Mouse (Mus musculus) MEL (cell line): ENCODE measurements around the gene Piga. TPM values are rescaled to one million over a fixed set of nuclear protein-coding genes. Genes with fewer than 3 reads are reported as not detected.

Experiments used
- DNase-seq: peaks from one replicate; pipeline ENCODE4 v3.0.0; 2011; ENCODE audit warnings: low read depth, low spot score
- H3K27ac ChIP-seq: 2 replicates; pipeline ENCODE4 v1.5.1; 2012; ENCODE audit warnings: low read depth, mild to moderate bottlenecking, control low read depth, low read length, moderate library complexity; ENCODE audit not compliant: control insufficient read depth
- H3K27me3 ChIP-seq, 2 experiments: fragments of 150-350 bp in 1 of 2; sonication (generic) in 1 of 2; 2 replicates each; pipeline ENCODE4 v1.6.1; 2012; ENCODE audit warnings: low read length in 2 of 2, mild to moderate bottlenecking in 2 of 2, improper control_type of control experiment in 1 of 2, moderate library complexity in 1 of 2; ENCODE audit not compliant: insufficient read depth in 2 of 2, control insufficient read depth in 1 of 2
- H3K36me3 ChIP-seq, 2 experiments: 2 replicates each; pipeline ENCODE4 v1.6.1; 2012 to 2014; ENCODE audit warnings: low read length in 2 of 2, improper control_type of control experiment in 1 of 2, inconsistent platforms in 1 of 2, mild to moderate bottlenecking in 1 of 2; ENCODE audit not compliant: insufficient read depth in 2 of 2, control insufficient read depth in 1 of 2
- H3K4me1 ChIP-seq, 2 experiments: fragments of 150-350 bp in 1 of 2; sonication (generic) in 1 of 2; 2 replicates each; pipeline ENCODE4 v1.6.1; 2012; ENCODE audit warnings: low read length in 2 of 2, improper control_type of control experiment in 1 of 2, mild to moderate bottlenecking in 1 of 2; ENCODE audit not compliant: insufficient read depth in 2 of 2, control insufficient read depth in 1 of 2
- H3K4me3 ChIP-seq, 2 experiments: fragments of 150-350 bp in 1 of 2; sonication (generic) in 1 of 2; 2 replicates each; pipeline ENCODE4 v1.5.1; 2012; ENCODE audit warnings: low read depth in 2 of 2, low read length in 2 of 2, mild to moderate bottlenecking in 2 of 2, moderate library complexity in 2 of 2, control low read depth in 1 of 2, improper control_type of control experiment in 1 of 2; ENCODE audit not compliant: control insufficient read depth in 1 of 2, insufficient read depth in 1 of 2
- H3K79me2 ChIP-seq: 2 replicates; pipeline ENCODE4 v1.6.1; 2012; ENCODE audit warnings: mild to moderate bottlenecking, low read length, moderate library complexity; ENCODE audit not compliant: control insufficient read depth, poor library complexity, insufficient read depth
- H3K9ac ChIP-seq: 2 replicates; pipeline ENCODE4 v1.6.1; 2012; ENCODE audit warnings: low read depth, mild to moderate bottlenecking, control low read depth, low read length, moderate library complexity; ENCODE audit not compliant: control insufficient read depth, poor library complexity, severe bottlenecking
- H3K9me3 ChIP-seq: fragments of 150-350 bp; sonication (generic); replicated peaks from 2 replicates; pipeline ENCODE4 v1.6.1; 2012; ENCODE audit warnings: mild to moderate bottlenecking, low read length, improper control_type of control experiment, moderate library complexity; ENCODE audit not compliant: insufficient read depth
- BHLHE40 ChIP-seq: IDR thresholded peaks from 2 replicates; pipeline ENCODE4 v1.6.1; 2012; ENCODE audit warnings: low read depth, mild to moderate bottlenecking, inconsistent platforms, low read length, improper control_type of control experiment, borderline replicate concordance
- CHD1 ChIP-seq: IDR thresholded peaks from 2 replicates; pipeline ENCODE4 v1.6.1; 2012; ENCODE audit warnings: low read depth, mild to moderate bottlenecking, inconsistent platforms, low read length, improper control_type of control experiment
- CHD2 ChIP-seq: IDR thresholded peaks from 2 replicates; pipeline ENCODE4 v1.6.1; 2011; ENCODE audit warnings: low read length, improper control_type of control experiment
- E2F4 ChIP-seq: IDR thresholded peaks from 2 replicates; pipeline ENCODE4 v1.6.1; 2011; ENCODE audit warnings: low read depth, low read length, improper control_type of control experiment, borderline replicate concordance
- ELF1 ChIP-seq: IDR thresholded peaks from 2 replicates; pipeline ENCODE4 v1.6.1; 2014; ENCODE audit warnings: low read depth, mild to moderate bottlenecking, inconsistent platforms, low read length, improper control_type of control experiment, moderate library complexity
- EP300 ChIP-seq, 2 experiments: IDR thresholded peaks; 2 replicates each; pipeline ENCODE4 v1.6.1; 2011; ENCODE audit warnings: improper control_type of control experiment in 2 of 2, low read length in 2 of 2, low read depth in 1 of 2, mild to moderate bottlenecking in 1 of 2
- GATA1 ChIP-seq: IDR thresholded peaks from 2 replicates; pipeline ENCODE4 v1.6.1; 2011; ENCODE audit warnings: low read depth, low read length, improper control_type of control experiment
- HCFC1 ChIP-seq: IDR thresholded peaks from 2 replicates; pipeline ENCODE4 v1.6.1; 2012; ENCODE audit warnings: low read depth, mild to moderate bottlenecking, inconsistent platforms, low read length, improper control_type of control experiment, moderate library complexity
- JUND ChIP-seq: IDR thresholded peaks from 2 replicates; pipeline ENCODE4 v1.6.1; 2011; ENCODE audit warnings: low read depth, mild to moderate bottlenecking, improper control_type of control experiment, low read length
- KAT2A ChIP-seq: conservative IDR thresholded peaks from 2 replicates; pipeline ENCODE4 v1.6.1; 2012; ENCODE audit warnings: low read depth, low read length, improper control_type of control experiment, inconsistent platforms
- MAFK ChIP-seq: IDR thresholded peaks from 2 replicates; pipeline ENCODE4 v1.6.1; 2011; ENCODE audit warnings: low read depth, mild to moderate bottlenecking, low read length, improper control_type of control experiment, borderline replicate concordance
- MAX ChIP-seq: IDR thresholded peaks from 2 replicates; pipeline ENCODE4 v1.6.1; 2011; ENCODE audit warnings: low read length, improper control_type of control experiment
- MAZ ChIP-seq: IDR thresholded peaks from 2 replicates; pipeline ENCODE4 v1.6.1; 2012; ENCODE audit warnings: low read depth, mild to moderate bottlenecking, inconsistent platforms, low read length, improper control_type of control experiment
- MEF2A ChIP-seq: IDR thresholded peaks from 2 replicates; pipeline ENCODE4 v1.6.1; 2014; ENCODE audit warnings: low read depth, mild to moderate bottlenecking, inconsistent platforms, low read length, improper control_type of control experiment; ENCODE audit not compliant: poor library complexity, insufficient replicate concordance, severe bottlenecking; ENCODE audit errors: extremely low read depth
- MXI1 ChIP-seq: IDR thresholded peaks from 2 replicates; pipeline ENCODE4 v1.6.1; 2011; ENCODE audit warnings: mild to moderate bottlenecking, low read depth, low read length, improper control_type of control experiment
- MYC ChIP-seq: IDR thresholded peaks from 2 replicates; pipeline ENCODE4 v1.6.1; 2011; ENCODE audit warnings: low read depth, mild to moderate bottlenecking, low read length, improper control_type of control experiment, moderate library complexity
- NELFE ChIP-seq: IDR thresholded peaks from 2 replicates; pipeline ENCODE4 v1.6.1; 2011; ENCODE audit warnings: low read depth, low read length, improper control_type of control experiment
- NRF1 ChIP-seq: IDR thresholded peaks from 2 replicates; pipeline ENCODE4 v1.6.1; 2014; ENCODE audit warnings: low read depth, mild to moderate bottlenecking, inconsistent platforms, low read length, improper control_type of control experiment, moderate library complexity; ENCODE audit not compliant: poor library complexity, insufficient read depth, severe bottlenecking
- POLR2A ChIP-seq, 2 experiments: IDR thresholded peaks; 2 replicates each; pipeline ENCODE4 v1.6.1; 2011 to 2012; ENCODE audit warnings: low read length in 2 of 2, mild to moderate bottlenecking in 2 of 2, control low read depth in 1 of 2, improper control_type of control experiment in 1 of 2, low read depth in 1 of 2, moderate library complexity in 1 of 2; ENCODE audit not compliant: control insufficient read depth in 1 of 2, insufficient read depth in 1 of 2, poor library complexity in 1 of 2
- RAD21 ChIP-seq: IDR thresholded peaks from 2 replicates; pipeline ENCODE4 v1.6.1; 2011; ENCODE audit warnings: mild to moderate bottlenecking, low read depth, low read length, improper control_type of control experiment
- RCOR1 ChIP-seq: IDR thresholded peaks from 2 replicates; pipeline ENCODE4 v1.6.1; 2012; ENCODE audit warnings: low read depth, mild to moderate bottlenecking, inconsistent platforms, low read length, improper control_type of control experiment
- SIN3A ChIP-seq: IDR thresholded peaks from 2 replicates; pipeline ENCODE4 v1.6.1; 2012; ENCODE audit warnings: low read length, improper control_type of control experiment, inconsistent platforms
- SMC3 ChIP-seq: IDR thresholded peaks from 2 replicates; pipeline ENCODE4 v1.6.1; 2011; ENCODE audit warnings: low read depth, low read length, improper control_type of control experiment
- TBP ChIP-seq: IDR thresholded peaks from 2 replicates; pipeline ENCODE4 v1.8.0; 2011; ENCODE audit warnings: low read depth, low read length, improper control_type of control experiment
- UBTF ChIP-seq: IDR thresholded peaks from 2 replicates; pipeline ENCODE4 v1.6.1; 2012; ENCODE audit warnings: low read depth, mild to moderate bottlenecking, inconsistent platforms, low read length, improper control_type of control experiment, moderate library complexity, borderline replicate concordance; ENCODE audit not compliant: insufficient read depth
- USF1 ChIP-seq: IDR thresholded peaks from 2 replicates; pipeline ENCODE4 v1.6.1; 2014; ENCODE audit warnings: low read depth, mild to moderate bottlenecking, inconsistent platforms, low read length, improper control_type of control experiment, moderate library complexity
- USF2 ChIP-seq, 2 experiments: IDR thresholded peaks; 2 replicates each; pipeline ENCODE4 v1.6.1; 2011 to 2012; ENCODE audit warnings: improper control_type of control experiment in 2 of 2, low read length in 2 of 2, borderline replicate concordance in 1 of 2, inconsistent platforms in 1 of 2, low read depth in 1 of 2, mild to moderate bottlenecking in 1 of 2; ENCODE audit not compliant: insufficient read depth in 1 of 2
- ZC3H11A ChIP-seq: IDR thresholded peaks from 2 replicates; pipeline ENCODE4 v1.6.1; 2012; ENCODE audit warnings: low read depth, mild to moderate bottlenecking, inconsistent platforms, low read length, improper control_type of control experiment
- ZKSCAN1 ChIP-seq: IDR thresholded peaks from 2 replicates; pipeline ENCODE4 v1.6.1; 2012; ENCODE audit warnings: low read depth, mild to moderate bottlenecking, inconsistent platforms, low read length, improper control_type of control experiment, moderate library complexity
- ZNF384 ChIP-seq: IDR thresholded peaks from 2 replicates; pipeline ENCODE4 v1.6.1; 2012; ENCODE audit warnings: low read depth, mild to moderate bottlenecking, inconsistent platforms, low read length, improper control_type of control experiment
- polyA plus RNA-seq, 2 experiments: library from polyadenylated mRNA; stranded (reverse) in 1 of 2; unstranded in 1 of 2; fragments of >175 nt in 1 of 2; fragments of >200 nt in 1 of 2; gene quantifications; 2 replicates each; pipeline versions ENCODE4 v1.2.1 to v1.2.4; 2012; ENCODE audit warnings: low replicate concordance in 2 of 2, low read depth in 1 of 2; ENCODE audit not compliant: insufficient read length in 2 of 2, insufficient read depth in 1 of 2, missing spikeins in 1 of 2
- total RNA-seq: library from RNA; depleted of rRNA; stranded (reverse); fragments of 300-350 nt; gene quantifications from 2 replicates; pipeline ENCODE4 v1.2.3, GENCODE M21; 2012

Gene Piga
- total and polyA plus RNA-seq, 3 experiments = 21.5 to 41.2 (median 30.0) TPM

DNA sequence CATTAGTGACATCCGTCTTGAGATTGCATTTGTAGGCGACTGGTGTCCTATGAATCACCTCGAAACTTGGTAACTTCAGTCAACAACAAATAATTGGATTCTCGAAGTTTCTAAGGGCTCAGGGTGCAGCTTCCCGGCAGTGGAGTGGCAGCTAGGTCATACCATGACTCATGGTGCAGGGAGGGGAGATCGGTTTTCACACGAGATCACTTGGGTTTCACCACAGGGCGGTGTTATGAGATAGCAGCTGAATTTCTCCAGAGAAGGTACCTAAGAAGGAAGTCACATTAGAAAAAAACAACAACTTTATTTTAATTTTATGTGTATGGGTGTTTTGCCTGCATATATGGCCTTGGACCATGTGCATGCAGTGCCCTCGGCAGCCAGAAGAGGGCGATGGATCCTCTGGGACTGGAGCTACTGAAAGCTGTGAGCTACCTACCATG is 26.5 kb downstream of the Piga start (continued):
- peak; percentile 55; the same call in 1 of the 2 replicates for TF ChIP-seq HCFC1
- TF ChIP-seq BHLHE40 = peak; percentile 59; the same call in 1 of the 2 replicates
- peak; percentile 59 for TF ChIP-seq NELFE
- TF ChIP-seq USF1 = no peak
- TF ChIP-seq RAD21 = no peak
- peak; percentile 72 for TF ChIP-seq MAX
- TF ChIP-seq RCOR1 = peak; percentile 24; the same call in 1 of the 2 replicates
- TF ChIP-seq JUND = peak; percentile 47; the same call in 1 of the 2 replicates
- no peak for TF ChIP-seq NRF1
- TF ChIP-seq SIN3A = peak; percentile 83; the same call in 1 of the 2 replicates
- TF ChIP-seq POLR2A (IDR thresholded peaks at IDR 0.05; ENCODE audit: control insufficient read depth in 1 of 2, insufficient read depth in 1 of 2, low read depth in 1 of 2, low read length in 2 of 2, poor library complexity in 1 of 2) = peak in 1 of 2 experiments; percentile 57; a peak in 1 of 4 replicates
- TF ChIP-seq, all 39 proteins: peak for 22

DNA sequence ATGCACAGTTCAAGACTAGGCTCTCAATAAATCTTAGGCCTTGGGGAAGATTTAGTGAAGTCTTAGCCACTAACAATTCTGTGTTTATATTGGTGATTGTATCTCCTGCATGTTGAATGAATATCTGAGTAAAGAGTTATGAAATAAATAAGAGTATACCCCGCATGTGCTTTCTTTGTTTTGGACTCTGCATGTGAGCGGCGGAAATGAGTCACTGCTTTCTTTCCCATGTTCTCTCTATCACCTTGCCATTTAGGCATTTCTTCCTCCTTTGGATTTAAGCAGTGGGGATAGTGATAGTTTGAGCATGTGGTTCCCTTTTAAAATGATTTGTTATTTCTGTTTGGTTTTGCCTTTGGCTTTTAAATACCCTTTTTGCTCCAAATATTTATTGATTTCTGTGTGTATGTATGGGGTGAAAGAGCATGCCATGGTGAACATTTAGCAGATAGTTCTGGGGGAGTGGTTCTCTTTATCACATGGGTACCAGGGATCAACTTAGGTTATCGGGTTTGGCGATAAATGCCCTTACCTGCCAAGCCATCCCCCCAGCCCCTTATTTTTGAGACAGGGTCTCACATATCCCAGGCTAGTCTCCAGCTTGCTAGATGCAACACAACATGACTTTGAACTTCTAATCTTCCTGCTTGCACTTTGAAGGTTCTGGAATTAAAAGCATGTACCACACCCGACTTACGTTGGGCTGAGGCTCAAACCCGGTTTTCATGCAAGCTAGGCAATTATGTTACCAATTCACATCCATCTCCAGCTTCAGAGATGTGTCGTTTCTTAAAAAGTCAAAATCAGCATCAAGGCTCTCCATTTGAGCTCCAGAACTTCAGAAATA is 27.5 kb downstream of the Piga start:
- H3K9ac ChIP-seq = peak overlapping the region; percentile 78
- DNase-seq = peak; percentile 65
- H3K27me3 ChIP-seq = no peaks in the 10 kb centered on the region
- H3K9me3 ChIP-seq = no peaks in the 10 kb centered on the region
- peaks cover 0 to 39% of the 10 kb centered on the region in 2 experiments; a peak in 2 of 4 replicates for H3K36me3 ChIP-seq
- peaks cover 1% of the 10 kb centered on the region; the same call in 1 of the 2 replicates for H3K79me2 ChIP-seq
- peak overlapping the region; percentile 98 for H3K27ac ChIP-seq
- H3K4me3 ChIP-seq = peak overlapping the region; percentile 52 to 55
- H3K4me1 ChIP-seq = peaks cover 24 to 26% of the 10 kb centered on the region in 2 experiments
- no peak for TF ChIP-seq SMC3
- TF ChIP-seq MEF2A = no peak
- TF ChIP-seq ELF1 = no peak
- TF ChIP-seq UBTF = no peak
- TF ChIP-seq MAFK = 0 out of 2 replicates have a peak, but pooled peaks have one; percentile 11
- no peak for TF ChIP-seq JUND
- no peak for TF ChIP-seq ZKSCAN1
- TF ChIP-seq RCOR1 = no peak
- no peak for TF ChIP-seq E2F4
- no peak; the same call in 1 of the 2 replicates for TF ChIP-seq CHD2
- no peak for TF ChIP-seq ZC3H11A
- no peak for TF ChIP-seq TBP
- TF ChIP-seq MAZ = no peak; the same call in 1 of the 2 replicates
- peak; percentile 38; the same call in 1 of the 2 replicates for TF ChIP-seq MXI1
- no peak for TF ChIP-seq GATA1
- TF ChIP-seq USF2 (IDR thresholded peaks at IDR 0.05; ENCODE audit: borderline replicate concordance in 1 of 2, insufficient read depth in 1 of 2, low read depth in 1 of 2, low read length in 2 of 2) = no peak
- no peak for TF ChIP-seq RAD21
- TF ChIP-seq POLR2A (IDR thresholded peaks at IDR 0.05; ENCODE audit: control insufficient read depth in 1 of 2, insufficient read depth in 1 of 2, low read depth in 1 of 2, low read length in 2 of 2, poor library complexity in 1 of 2) = no peak
- TF ChIP-seq MAX = peak; percentile 56; the same call in 1 of the 2 replicates
- no peak for TF ChIP-seq SIN3A
- TF ChIP-seq ZNF384 = no peak
- 0 out of 2 replicates have a peak, but pooled peaks have one; percentile 27 for TF ChIP-seq CHD1
- TF ChIP-seq BHLHE40 = peak; percentile 69; the same call in 1 of the 2 replicates
- TF ChIP-seq MYC = peak; percentile 60; the same call in 1 of the 2 replicates
- no peak for TF ChIP-seq KAT2A
- no peak; a peak in 1 of 4 replicates for TF ChIP-seq EP300 (IDR thresholded peaks at IDR 0.05; ENCODE audit: low read depth in 1 of 2, low read length in 2 of 2)
